Mouse (Mus musculus): ENCODE measurements around the gene Ywhah. TPM values are rescaled to one million over a fixed set of nuclear protein-coding genes. Genes with fewer than 3 reads are reported as not detected.

Ywhah gene
- polyA plus RNA-seq, 1 experiment from 2014 or later, result 517 TPM

Other genes starting within 250 kb of the Ywhah start
- gene Pisd, start 233.2 kb upstream of the Ywhah start, polyA plus RNA-seq (2015; fragmentation: Nextera tagmentation; extraction: Ambion mirVana), result 98.1 and 106 TPM in 2 replicates
- gene Gm20671, start 191.7 kb upstream of the Ywhah start, polyA plus RNA-seq (2015; fragmentation: Nextera tagmentation; extraction: Ambion mirVana), result not detected in 2 replicates
- 13.5 and 14.9 TPM in 2 replicates for gene Prr14l, start 164.6 kb upstream of the Ywhah start, polyA plus RNA-seq (2015; fragmentation: Nextera tagmentation; extraction: Ambion mirVana)
- gene Depdc5, start 155.1 kb upstream of the Ywhah start, polyA plus RNA-seq (2015; fragmentation: Nextera tagmentation; extraction: Ambion mirVana), result 37.5 and 37.8 TPM in 2 replicates
- 0.09 TPM in 1 of 2 replicates, not detected in the other for gene Slc5a1, start 85.4 kb downstream of the Ywhah start, polyA plus RNA-seq (2015; fragmentation: Nextera tagmentation; extraction: Ambion mirVana)
- 1.1 and 1.9 TPM in 2 replicates for gene Spon2, start 199.6 kb downstream of the Ywhah start, polyA plus RNA-seq (2015; fragmentation: Nextera tagmentation; extraction: Ambion mirVana)